Mouse (Mus musculus): ENCODE results near the gene Wfdc13. TPM values are rescaled to one million over a fixed set of nuclear protein-coding genes. Genes with fewer than 3 reads are reported as not detected.

The Wfdc13 gene
- not detected for polyA plus RNA-seq (2017; shearing (Covaris generic))

DNA sequence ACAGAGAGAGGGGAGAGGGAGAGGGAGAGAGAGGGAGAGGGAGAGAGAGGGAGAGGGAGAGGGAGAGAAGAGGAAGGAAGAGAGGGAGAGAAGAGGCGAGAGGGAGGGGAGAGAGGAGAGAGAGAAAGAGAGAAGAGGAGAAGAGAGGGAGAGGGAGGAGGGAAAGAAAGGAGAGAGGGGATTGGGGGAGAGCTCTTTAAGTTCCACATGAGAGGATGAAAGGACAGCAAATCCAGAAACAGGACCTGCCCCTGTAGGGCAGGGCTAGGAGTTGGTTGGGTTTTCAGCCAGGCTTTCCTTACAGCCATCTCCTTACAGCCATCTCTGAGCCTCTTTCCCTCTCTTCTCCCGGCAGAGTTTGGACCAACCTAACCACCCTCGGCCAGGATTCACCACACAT is at the start of gene Wfdc13:
Gene Wfdc13, plus strand, starts transcription at position 301 of the 400 bp plus-strand sequence.
- ATAC-seq = no peak

DNA sequence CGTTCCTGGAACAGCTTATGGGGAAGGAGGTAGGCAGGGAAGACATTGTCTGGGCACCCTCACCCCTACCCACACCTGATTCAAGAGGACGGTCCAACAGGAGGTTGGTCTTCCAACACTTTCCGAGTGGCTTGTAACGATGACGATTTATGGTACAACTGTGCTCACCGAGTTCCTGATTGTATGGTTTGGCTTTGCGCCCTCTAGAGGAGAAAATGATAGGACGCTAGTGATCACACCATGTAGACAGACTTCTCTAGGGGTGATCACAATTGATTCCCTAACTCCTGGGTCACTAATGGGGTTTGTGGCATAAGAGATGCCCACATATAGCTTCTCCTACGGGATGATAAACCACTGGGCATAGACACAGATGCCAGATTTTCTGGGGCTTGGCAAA is 49.6 kb upstream of the Wfdc13 start:
- ATAC-seq = no peak

DNA sequence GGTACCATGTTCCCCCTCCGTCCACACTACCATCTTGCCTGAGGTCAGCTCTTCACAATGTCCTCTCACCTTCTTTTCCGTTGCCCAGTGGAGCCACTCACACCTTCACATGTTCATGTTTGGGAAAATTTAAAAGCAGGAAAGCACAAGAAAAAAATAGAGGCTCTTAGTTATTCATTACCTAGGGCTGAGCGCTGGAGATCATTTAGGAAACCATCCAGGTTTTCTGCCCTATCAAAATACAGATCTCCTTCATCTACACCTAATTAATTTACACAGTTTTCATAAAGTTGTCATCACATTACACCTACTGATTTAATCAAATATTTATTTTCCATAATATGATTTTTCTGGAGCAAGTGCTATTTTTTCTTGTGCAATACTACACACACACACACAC is 46.2 kb upstream of the Wfdc13 start, which contains the start of gene Wfdc16:
Gene Wfdc16, minus strand, starts transcription at position 101 of the 400 bp plus-strand sequence.
- no peak for ATAC-seq

- no peak for ATAC-seq
These were observed 43.8 kb upstream of the Wfdc13 start for GRCm38 (mm10) chr2:164641129-164641528.

DNA sequence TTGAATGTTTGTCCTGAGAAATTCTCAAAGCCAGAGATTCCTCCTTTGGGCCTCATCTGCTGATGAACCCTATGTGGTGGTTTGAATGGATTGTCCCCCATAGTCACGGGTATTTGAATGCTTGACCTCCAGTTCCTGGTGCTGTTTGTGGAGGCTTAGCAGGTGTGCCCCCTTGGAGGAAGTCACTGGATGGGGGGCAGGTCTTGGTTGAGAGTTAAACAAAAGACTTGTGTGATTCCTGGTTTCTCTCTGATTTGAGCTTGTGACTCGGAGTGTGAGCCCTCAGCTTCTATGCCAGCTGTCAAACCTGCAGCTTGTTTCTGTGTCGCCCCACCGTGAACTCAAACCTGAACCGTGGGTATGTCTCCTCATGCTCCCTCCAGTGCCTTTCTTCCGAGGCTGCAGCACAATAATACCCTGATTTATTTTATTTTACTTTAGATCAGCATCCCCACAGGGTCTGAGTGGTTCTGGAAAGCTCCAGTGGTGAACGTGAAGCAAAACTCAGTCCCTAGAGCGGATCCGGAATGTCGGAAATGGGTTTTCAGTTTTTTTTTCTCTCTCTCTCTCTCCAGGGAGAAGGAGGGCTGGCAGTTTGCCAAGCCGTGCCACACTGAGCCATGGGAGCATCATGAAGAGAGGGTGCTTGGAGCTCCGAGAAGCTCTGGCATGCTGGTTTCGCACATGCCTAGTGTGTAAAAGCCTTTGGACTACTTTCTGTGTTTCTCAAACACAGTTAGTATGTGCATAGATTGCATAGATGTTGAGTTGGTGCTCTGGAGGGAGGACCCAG is 42.8 kb upstream of the Wfdc13 start:
- no peak for ATAC-seq

DNA sequence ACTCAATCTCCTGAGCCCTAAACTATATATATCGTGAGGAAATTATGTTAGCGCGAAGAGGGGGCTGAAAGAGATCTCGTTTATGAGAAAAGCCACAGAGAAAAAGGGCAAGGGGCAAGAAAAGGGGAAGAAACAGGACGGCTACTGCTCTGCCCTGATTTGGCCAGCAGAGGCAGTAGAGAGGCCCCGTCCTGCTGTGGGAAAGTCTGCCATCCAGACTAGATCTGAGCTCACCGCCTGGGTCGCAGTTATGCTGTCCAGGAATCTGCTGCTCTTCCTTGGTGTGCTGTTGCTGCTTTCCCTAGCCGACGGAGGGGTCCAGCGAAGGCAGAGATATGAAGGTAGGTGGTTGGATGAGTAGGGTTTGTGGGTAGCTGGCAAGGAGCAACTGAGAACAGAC is 29.0 kb upstream of the Wfdc13 start, which contains the start of gene Wfdc10:
Gene Wfdc10, plus strand, starts transcription at position 189 of the 400 bp plus-strand sequence.
- ATAC-seq = no peak

- no peak for ATAC-seq
These were observed 28.4 kb upstream of the Wfdc13 start, which contains the start of gene Wfdc9 for GRCm38 (mm10) chr2:164656483-164656882. Wfdc9 (minus strand) TSS chr2:164656583.

DNA sequence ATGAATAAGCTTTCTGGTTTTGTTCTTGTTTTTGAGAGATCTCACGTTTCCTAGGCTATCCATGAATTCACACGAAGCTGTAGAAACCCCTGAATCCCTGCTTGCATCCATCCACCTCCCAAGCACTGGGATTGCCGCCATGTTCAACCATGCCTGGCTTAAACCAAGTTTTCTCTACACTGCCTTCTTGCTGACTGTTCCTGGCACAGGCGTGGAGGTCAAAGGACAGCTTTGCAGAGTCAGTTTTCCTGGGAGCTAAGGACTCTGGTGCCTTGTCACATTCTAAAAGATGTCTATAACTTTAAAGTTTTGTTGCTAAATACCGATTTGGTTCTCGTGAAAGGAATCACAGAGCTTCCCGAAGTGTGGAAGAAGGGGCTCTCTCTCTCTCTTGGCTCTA is 20.1 kb upstream of the Wfdc13 start:
- ATAC-seq = no peak

GRCm38 (mm10) chr2:164670261-164670660 is 14.6 kb upstream of the Wfdc13 start:
- no peak for ATAC-seq

- ATAC-seq = no peak
These were observed 14.0 kb upstream of the Wfdc13 start for GRCm38 (mm10) chr2:164670938-164671337.

DNA sequence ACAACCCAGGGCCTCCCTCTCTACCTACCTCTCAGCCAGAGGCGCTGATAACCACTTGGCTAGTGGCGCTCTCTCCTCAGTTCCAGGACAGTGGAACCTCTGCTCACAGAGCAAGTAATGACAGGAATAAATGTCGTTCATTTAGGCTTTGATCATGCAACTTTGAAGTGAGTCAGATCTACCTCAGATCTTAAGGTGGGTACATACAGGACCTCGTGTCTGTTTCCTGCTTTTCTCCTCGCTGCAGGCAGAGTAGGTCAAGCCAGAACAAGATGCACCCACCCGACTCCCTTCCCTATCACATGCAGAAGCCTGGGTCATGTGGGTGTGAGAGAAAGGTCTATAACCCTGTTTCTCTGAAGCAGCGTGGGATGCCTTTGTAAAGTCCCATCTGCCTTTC is 10.9 kb upstream of the Wfdc13 start, which contains the start of gene Wfdc11:
Gene Wfdc11, minus strand, starts transcription at position 101 of the 400 bp plus-strand sequence.
- ATAC-seq = no peak

DNA sequence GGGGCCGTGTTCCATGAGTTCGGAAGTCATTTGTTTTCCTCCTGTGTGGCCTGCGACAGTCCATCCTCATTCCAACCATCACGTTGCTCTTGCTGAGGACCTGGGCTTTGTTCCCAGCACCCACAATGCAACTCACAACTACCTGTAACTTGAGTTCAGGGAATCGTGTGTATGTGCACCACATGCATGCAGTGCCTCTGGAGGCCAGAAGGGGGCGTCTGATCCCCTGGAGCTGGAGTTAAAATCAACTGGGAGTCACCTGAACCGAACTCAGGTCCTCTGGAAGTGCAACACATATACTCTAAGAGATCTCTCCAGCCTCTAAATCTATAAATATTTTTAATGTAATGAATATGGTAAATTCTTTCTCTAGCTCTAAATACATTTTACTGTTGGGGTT is 8.8 kb upstream of the Wfdc13 start:
- ATAC-seq = no peak

DNA sequence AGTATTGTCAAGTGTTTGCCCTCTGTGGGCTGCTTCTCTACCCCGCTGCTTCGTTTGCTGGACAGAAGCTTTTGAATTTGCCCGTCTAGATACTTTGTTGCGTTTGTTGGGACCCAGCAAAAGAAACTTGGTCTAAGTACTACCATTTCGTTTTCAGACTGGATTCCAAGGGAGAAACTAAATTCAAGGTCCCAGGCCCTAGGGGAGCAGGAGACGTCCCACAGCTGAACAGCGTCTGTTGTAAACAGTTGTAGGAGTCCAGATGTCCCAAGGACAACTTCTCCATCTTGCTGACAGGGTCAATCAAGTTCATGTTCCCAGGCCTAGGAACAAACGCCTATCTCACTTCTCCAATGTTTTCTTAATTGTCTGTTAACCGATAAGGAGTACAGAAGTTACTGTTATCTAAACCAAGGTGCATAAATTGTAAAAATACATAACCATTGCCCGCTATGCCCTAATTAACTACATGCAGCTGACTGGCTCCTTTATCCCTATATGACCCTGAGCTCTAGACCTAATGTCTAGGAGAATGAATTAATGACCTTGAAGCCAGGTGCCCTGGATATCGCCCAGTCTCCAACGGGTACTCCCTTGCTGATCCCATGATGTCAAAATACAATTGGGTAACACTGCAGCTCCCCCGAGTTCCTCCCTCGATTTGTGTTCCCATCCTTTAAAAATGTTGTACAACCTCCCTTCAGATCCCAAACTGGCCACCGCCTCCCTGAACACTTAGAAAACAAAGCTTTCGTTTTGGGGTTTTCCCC is 7.8 kb upstream of the Wfdc13 start:
- ATAC-seq = no peak

GRCm38 (mm10) chr2:164678848-164679625 is 5.9 kb upstream of the Wfdc13 start:
- ATAC-seq = no peak

DNA sequence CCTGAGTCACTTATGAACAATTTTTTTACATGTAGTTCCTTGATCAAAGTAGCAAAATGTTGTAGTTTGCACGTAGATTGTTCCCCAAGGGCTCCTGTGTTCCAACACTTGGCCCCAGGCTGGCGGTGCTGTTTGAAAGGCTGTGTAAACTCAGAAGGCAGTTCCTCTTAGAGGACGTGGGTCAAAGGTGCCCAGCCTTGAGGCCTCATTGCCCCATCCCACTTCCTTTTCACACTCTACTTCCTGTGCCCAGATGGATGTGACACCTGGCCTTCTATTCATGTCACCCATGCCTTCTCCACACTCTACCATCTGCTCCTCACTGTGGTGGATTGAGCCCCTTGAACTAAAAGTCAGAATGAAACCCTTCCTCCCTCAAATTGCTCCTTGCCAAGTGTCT is 5.0 kb upstream of the Wfdc13 start:
- no peak for ATAC-seq

DNA sequence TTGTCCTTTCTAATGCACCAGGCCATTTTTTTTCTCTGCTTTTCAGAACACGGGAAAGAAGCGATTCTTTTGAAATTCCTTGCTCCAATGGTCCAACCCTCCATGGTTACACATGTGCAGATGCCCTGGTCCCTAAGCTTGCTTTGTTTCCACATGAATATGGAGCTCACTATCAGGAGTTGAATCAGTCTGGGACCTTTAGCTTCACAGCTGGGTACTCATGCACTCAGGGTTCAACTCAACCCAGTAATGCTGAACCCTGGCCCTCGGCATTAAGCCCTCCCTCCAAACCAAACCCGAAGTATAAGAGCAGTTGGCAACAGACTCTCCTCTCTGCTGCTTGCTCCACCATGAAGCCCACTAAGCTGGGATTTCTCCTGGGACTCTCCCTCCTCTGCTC is 13.3 kb downstream of the Wfdc13 start, which contains the start of gene Spint4:
Gene Spint4, plus strand, starts transcription at position 301 of the 400 bp plus-strand sequence.
- no peak for ATAC-seq

DNA sequence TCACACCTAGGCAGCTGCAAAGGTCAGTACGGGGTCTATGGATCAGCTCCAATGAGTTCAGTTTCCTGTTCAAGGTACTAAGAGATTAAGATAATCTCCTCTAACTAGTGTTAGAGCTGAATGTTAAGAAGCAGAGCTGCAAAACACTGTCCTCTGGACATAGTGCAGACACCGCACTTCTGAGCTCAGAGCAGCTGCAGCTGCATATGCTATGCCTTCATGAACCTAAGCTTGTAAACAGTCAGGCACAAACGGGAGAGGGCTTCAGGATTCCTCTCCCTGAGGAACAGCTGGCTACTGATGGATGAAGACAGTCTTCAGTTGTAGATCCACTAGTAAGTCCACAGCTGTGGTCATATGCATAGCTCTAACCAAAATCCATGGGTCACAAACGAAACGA is 16.1 kb downstream of the Wfdc13 start:
- ATAC-seq = no peak

DNA sequence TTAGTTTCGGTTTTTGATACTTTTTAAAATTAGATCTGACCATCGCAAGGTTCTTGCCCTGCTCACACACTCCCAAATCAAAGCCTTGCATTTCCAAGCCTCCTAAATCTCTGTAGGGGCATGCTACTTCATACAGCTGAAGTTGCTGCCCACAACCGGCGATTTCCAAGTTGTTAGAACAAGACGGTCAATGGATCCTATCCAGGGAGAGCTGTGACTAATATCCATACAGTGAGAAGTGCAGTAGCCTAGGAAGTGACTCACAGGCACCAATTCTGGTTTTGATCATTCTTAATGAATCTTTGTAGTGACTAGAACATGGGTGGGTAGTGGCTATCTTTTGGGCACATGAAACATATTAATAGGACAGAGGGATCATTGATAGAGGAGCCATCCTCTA is 16.9 kb downstream of the Wfdc13 start:
- no peak for ATAC-seq

DNA sequence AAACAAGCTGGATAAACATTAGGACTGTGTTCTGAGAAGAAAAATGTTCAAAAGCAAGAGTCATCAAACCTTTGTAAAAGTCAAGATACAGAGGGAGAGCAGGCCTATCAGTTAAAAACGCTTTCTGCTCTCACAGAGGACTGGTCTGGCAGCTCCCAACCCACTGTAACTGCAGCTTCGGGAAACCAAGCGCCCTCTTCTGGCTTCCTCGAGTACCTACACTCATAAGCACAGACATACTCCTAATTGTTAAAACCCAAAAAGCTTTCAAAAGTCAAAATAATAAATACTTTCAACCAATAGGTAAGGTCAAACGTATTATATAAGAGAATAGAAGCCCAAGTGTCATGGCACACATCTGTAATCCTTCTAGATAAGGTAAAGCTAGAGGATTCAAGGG is 19.3 kb downstream of the Wfdc13 start:
- no peak for ATAC-seq

DNA sequence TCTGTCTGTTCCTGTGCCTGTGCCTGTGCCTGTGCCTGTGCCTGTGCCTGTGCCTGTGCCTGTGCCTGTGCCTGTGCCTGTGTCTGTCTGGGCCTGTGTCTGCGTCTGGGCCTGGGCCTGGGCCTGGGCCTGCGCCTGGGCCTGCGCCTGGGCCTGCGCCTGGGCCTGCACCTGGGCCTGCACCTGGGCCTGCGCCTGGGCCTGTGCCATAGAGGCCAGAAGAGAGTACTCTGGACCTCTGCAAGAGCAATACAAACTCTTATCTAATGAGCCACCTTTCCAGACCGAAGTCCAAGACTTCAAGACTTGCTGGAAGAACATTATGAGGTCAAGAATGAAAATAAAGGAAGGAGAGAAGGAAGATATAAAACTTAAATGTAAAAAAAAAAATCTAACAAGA is 20.4 kb downstream of the Wfdc13 start:
- no peak for ATAC-seq

GRCm38 (mm10) chr2:164705991-164706390 is 21.1 kb downstream of the Wfdc13 start:
- ATAC-seq = no peak

GRCm38 (mm10) chr2:164715005-164715404 is 30.1 kb downstream of the Wfdc13 start, which contains the start of gene Spint5:
Spint5 (plus strand) TSS chr2:164715305.
- no peak for ATAC-seq

Measured in activated CD4-positive, CD25-positive, alpha-beta regulatory T cell, adult 4 months (primary cell).